Mouse (Mus musculus): Measurements from ENCODE around the gene Gvin1.
"Not testable (repeated sequence)": the region's sequence is repeated elsewhere in the genome, so short reads cannot be mapped to it uniquely, and the experiment has no call there.

The Gvin1 gene

GRCm38 (mm10) chr7:106215177-106215576 lies at the start of gene Gvin1:
Gvin1 (minus strand) TSS chr7:106215326.
- not testable (repeated sequence) for DNase-seq (ENCODE audit: low spot score)

DNA sequence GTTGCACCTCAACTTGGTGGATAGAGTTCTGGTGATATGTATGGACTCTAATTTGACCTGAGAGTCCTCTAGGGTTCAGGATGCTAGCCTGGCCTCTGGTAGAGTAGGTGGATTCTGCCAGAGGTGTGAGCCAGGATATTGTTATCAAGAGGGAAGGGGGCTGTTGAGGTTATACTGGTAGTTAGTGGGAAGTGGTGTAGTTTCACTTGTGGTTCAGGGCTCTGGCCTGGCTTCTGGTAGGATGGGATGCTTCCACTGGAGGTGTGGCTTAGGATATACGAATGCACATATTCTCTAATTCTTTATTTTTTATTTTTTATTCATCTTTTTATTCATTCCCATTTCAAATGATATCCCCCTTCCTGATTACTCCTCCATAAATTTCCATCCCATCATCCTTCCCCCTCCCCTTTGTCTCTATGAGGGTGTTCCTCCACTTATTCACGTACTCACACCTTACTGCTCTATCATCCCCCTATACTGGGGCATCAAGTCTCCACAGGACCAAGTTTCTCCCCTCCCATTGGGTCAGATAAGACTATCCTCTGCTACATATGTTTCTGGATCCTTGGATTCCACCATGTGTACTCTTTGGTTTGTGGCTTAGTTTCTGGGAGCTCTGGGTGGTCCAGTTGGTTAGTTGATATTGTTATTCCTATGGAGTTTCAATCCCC lies 36.9 kb upstream of the Gvin1 start:
- no peak for DNase-seq (ENCODE audit: low spot score)

DNA sequence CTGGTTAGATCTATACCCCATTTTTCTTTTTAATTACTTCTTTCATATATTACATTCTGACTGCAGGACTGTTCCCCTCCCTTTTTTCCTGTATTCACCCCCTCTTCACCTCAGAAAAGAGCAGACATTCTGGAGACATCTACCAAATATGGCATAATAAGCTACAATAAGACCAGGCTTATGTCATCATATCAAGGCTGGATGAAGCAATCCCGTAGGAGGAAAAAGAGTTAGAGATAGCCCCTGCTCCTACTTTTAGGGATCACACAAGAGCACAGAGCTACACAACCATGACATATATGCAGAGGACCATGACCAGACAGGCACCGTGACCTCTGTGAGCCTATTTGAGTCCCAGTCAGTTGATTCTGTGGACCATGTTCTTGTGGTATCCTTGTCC lies 33.8 kb upstream of the Gvin1 start:
- DNase-seq (ENCODE audit: low spot score), result no peak

GRCm38 (mm10) chr7:106248245-106248644 lies 33.1 kb upstream of the Gvin1 start:
- no peak for DNase-seq (ENCODE audit: low spot score)

- DNase-seq (ENCODE audit: low spot score), result no peak
Measured at GRCm38 (mm10) chr7:106245601-106246000, 30.5 kb upstream of the Gvin1 start.

DNA sequence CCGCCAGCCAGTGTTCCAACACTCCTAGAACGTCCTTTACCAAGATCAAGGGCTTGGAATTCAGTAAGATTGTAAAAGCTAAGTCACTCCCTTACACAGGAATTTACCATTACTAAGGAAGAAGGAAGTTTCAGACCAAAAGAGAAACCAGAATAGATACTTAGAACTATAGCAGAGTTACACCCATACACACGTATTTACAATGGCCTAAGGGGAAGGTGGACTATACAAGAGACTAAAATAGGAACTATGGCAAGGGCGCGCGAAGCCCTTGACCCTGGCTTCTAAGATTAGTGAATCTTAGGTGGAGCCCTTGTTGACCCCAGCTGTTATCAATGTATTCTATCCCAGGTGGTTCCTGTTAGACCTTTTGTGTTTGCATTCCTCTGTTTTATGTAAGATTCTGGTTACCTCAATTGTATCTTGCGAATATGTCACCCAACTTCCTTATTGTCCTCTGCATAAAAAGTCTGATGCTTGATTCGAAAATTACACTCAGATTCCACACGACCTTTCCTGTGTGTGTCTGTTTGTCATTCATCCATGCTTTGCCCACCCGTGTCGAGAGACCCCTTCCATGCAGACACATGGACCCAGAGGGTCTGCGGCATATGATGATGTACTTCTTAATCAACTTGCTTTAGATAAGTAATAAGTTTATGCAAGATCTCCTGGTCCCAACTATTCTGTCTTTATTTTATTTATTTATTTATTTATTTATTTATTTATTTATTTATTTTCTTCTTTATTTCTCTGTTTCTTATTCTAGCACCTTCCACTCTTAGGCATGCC lies 25.6 kb upstream of the Gvin1 start:
- not testable (repeated sequence) for DNase-seq (ENCODE audit: low spot score)

DNA sequence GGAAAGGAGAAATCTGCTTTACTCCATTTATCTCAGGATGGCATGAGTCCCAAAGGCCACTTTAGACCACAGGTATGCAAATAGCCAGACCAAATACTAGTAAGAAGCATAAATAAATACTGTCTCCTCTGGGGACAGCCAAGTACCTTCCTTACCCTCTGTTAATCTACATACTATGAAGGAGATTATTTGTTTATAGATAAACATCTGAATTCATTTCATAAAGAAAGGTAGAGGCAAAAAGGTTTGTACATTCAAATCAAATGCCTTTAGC lies 22.0 kb upstream of the Gvin1 start:
- no peak for DNase-seq (ENCODE audit: low spot score)

DNA sequence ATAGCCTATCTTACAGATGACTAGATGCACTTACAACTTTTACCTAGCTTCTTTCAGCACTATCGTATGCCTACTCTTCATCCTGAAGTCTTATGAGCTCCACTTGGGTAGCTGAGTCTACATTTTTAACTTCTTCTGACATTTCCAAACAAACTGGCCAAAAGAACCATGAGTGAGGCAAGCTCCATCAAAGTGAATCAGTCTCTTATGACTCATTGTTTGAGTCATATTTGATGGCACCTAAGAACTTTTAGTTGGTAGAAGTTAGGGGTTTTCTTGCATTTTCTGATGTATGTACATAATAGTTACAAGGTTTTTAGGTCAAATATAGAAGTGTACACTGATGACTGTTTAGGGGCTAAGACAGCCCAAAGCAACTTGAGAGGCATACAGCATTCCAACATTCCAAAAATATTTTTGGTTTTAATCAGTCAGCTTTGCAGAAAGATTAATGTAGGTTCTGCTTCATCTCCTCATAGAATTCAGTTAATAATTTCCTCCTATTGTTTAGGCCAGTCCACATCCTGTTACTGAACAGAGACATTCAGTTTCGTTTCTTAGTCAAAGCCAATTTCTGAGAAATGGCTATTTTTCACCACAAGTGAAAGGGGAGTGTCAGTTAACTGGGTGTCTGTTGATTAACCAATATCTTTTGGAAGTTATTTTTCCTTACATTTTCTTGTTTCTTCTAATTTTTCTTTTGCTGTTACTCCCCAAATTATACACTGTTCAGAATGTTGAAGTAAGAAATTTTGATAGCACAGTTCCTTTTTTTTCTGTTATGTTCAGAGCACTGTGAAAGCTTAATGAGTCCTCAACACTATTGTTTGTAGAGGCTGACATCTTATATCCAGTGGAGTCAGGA lies 21.4 kb upstream of the Gvin1 start:
- no peak for DNase-seq (ENCODE audit: low spot score)

DNA sequence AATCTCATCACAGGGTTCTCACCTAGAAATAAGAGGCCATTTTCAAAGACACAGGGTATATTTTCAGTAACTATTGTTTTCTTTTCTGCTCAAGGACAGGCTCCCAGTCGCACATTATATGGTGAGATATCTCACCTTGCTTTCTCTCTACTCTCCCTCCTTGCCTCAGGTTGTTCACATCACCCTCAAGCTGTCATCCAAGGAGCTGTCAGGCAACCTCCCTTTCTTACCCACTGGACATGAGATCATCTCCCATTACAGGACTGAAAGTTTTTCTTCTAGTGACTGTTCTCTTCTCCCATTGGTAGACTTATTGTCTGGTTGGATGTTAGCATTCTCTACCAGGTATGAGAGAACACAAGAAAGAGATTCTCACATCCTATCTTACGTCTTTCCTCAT lies 20.5 kb upstream of the Gvin1 start:
- no peak for DNase-seq (ENCODE audit: low spot score)

DNA sequence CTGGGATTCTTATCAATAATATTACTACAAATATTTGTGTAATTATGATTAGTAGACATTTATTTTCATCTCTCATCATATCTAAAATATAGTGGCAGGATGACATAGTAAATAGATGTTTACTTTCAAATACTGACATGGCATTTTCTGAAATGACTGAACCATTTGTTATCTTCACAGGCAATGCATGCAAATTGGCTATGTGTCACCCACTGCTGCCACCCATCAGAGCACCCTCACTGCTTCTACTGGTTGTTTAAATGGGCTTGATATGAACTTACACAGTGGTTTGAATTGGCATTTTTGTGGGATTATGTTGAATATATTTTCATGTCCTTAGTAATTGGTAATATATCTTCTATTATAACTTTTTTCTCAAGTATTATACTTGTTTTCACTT lies 784 bp upstream of the Gvin1 start:
- DNase-seq (ENCODE audit: low spot score), result not testable (repeated sequence)

DNA sequence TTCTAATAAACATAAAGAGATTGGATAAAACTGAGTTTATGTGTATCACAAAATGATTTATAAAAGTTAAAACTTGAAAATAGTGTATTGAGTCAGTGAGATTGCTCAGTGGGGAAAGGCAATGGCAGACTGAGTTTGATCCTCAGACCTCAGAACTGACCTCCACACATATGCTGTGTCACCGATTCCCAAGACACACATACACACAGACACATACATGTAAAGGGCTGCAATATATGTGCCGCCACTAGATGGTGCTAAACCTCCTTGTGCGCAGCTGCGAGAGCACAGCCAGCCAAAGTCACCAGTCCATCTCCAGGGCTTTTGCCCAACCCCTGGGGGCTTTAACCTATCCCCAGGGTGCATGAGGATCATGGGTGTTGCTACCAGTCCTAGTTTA lies 1.4 kb downstream of the Gvin1 start:
- DNase-seq (ENCODE audit: low spot score), result not testable (repeated sequence)

GRCm38 (mm10) chr7:106206630-106207029 lies 8.5 kb downstream of the Gvin1 start:
- not testable (repeated sequence) for DNase-seq (ENCODE audit: low spot score)

DNA sequence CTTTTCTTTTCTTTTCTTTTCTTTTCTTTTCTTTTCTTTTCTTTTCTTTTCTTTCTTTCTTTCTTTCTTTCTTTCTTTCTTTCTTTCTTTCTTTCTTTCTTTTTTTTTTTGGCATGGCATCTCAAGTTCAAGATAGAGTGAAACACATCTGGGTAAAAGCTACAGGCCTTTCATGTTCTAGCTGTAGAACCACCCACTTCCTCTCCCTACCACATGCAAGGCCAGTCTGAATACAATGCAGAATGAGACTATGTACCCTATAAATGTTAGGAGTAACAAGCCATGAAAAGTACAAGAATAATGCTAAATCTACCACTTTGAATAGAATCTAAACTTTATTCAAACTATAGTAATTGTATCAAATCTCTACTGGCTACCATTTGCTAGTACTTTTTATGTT lies 38.1 kb downstream of the Gvin1 start:
- not testable (repeated sequence) for DNase-seq (ENCODE audit: low spot score)

- not testable (repeated sequence) for DNase-seq (ENCODE audit: low spot score)
Measured at GRCm38 (mm10) chr7:106145013-106145754, 69.9 kb downstream of the Gvin1 start.

- not testable (repeated sequence) for DNase-seq (ENCODE audit: low spot score)
Measured at GRCm38 (mm10) chr7:106141128-106141895, 73.8 kb downstream of the Gvin1 start.

GRCm38 (mm10) chr7:106117090-106117948 lies 97.8 kb downstream of the Gvin1 start:
- DNase-seq (ENCODE audit: low spot score), result not testable (repeated sequence)
